Mouse (Mus musculus) heart, postnatal 0 days (tissue): Measurements from ENCODE around the gene Fxn. TPM values are rescaled to one million over a fixed set of nuclear protein-coding genes. Genes with fewer than 3 reads are reported as not detected.
"Not testable (repeated sequence)": the region's sequence is repeated elsewhere in the genome, so short reads cannot be mapped to it uniquely, and the experiment has no call there.

Source experiments
- ATAC-seq: fragments of 200-750 bp; cut with Nextera tagmentation; 2 replicates; pipeline ENCODE4 v1.8.0; 2017; ENCODE audit warnings: low read depth, moderate number of reproducible peaks, moderate library complexity; ENCODE audit not compliant: insufficient read depth
- DNase-seq: peaks from one replicate; pipeline ENCODE4 v3.0.0-alpha.2; 2016; ENCODE audit warnings: low spot score
- H3K27ac ChIP-seq: fragments of 300-500 bp; sonication (generic); 2 replicates; pipeline ENCODE4 v1.5.1; 2014; ENCODE audit warnings: low read depth, mild to moderate bottlenecking
- H3K27me3 ChIP-seq: fragments of 300-500 bp; sonication (generic); 2 replicates; pipeline ENCODE4 v1.6.1; 2014; ENCODE audit warnings: low read length, mixed read lengths; ENCODE audit not compliant: control insufficient read depth, insufficient read depth
- H3K36me3 ChIP-seq: fragments of 300-500 bp; sonication (generic); replicated peaks from 2 replicates; pipeline ENCODE4 v1.6.1; 2014; ENCODE audit warnings: low read length, mixed read lengths; ENCODE audit not compliant: control insufficient read depth, insufficient read depth
- H3K4me1 ChIP-seq: fragments of 300-500 bp; sonication (generic); 2 replicates; pipeline ENCODE4 v1.6.1; 2014; ENCODE audit warnings: antibody characterized with exemption; ENCODE audit not compliant: control insufficient read depth, insufficient read depth
- H3K4me2 ChIP-seq: fragments of 300-500 bp; sonication (generic); 2 replicates; pipeline ENCODE4 v1.6.1; 2014; ENCODE audit warnings: low read depth, mild to moderate bottlenecking, low read length, moderate library complexity
- H3K4me3 ChIP-seq: fragments of 300-500 bp; sonication (generic); 2 replicates; pipeline ENCODE4 v1.5.1; 2014; ENCODE audit warnings: low read depth, low read length
- H3K9ac ChIP-seq: fragments of 300-500 bp; sonication (generic); replicated peaks from 2 replicates; pipeline ENCODE4 v1.6.1; 2014; ENCODE audit warnings: low read depth, low read length, mixed read lengths
- H3K9me3 ChIP-seq: fragments of 300-500 bp; sonication (generic); replicated peaks from 2 replicates; pipeline ENCODE4 v1.6.1; 2016; ENCODE audit warnings: low read length; ENCODE audit not compliant: control insufficient read depth
- CTCF ChIP-seq: IDR thresholded peaks from 2 replicates; pipeline ENCODE4 v1.5.1; 2016; ENCODE audit warnings: antibody characterized with exemption, control low read depth, low read depth
- EP300 ChIP-seq: IDR thresholded peaks from 2 replicates; pipeline ENCODE4 v1.6.1; 2016; ENCODE audit warnings: antibody characterized with exemption, low read depth
- WGBS: fragments of 180-500 bp; shearing (Covaris S2); extraction: QIAGEN DNeasy Blood & Tissue Kit; methylation state at CpG from one replicate; pipeline ENCODE4 v1.1.7; 2014; 5-methylcytosine and 5-hydroxymethylcytosine counted together
- polyA plus RNA-seq: library from polyadenylated mRNA; unstranded; fragments of >200 nt; fragmentation: Nextera tagmentation; extraction: Ambion mirVana; gene quantifications from 2 replicates; pipeline ENCODE4 v1.2.1, GENCODE M21; 2015
- total RNA-seq: library from RNA; depleted of rRNA; stranded (reverse); fragments of >200 nt; gene quantifications from 2 replicates; pipeline ENCODE4 v1.2.3, GENCODE M21; 2014; ENCODE audit warnings: low replicate concordance

Gene Fxn
- total and polyA plus RNA-seq, 2 experiments from 2014 or later = 36.6 to 79.7 TPM

DNA sequence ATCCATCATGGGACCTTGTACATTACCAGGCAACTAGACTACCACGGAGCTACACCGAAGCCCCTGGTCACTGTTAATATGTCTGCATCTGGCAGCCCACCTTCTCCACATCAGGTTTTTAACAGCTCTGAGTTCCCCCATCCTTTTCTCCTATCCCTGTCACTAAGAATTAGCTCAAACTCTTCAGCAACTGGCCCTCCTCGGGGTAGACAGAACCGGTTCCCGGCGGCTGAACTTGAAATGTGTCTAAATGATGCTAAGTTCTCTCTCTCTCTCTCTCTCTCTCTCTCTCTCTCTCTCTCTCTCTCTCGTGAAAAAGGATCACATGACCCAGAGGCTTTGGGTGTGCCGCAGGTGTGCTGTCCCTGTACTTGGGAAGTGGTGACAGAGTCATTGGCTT lies 39.1 kb downstream of the Fxn start:
- TF ChIP-seq CTCF (no peak), EP300 (no peak)
- no peaks in the 10 kb centered on the region for H3K36me3 ChIP-seq
- no peak overlapping the region for H3K4me2 ChIP-seq
- no peak for ATAC-seq
- no peaks in the 10 kb centered on the region for H3K27me3 ChIP-seq
- 85% methylated on average over 8 of the region's 8 CpGs for WGBS
- H3K9me3 ChIP-seq = no peaks in the 10 kb centered on the region
- DNase-seq = no peak
- no peak overlapping the region for H3K9ac ChIP-seq
- H3K4me1 ChIP-seq = no peaks in the 10 kb centered on the region
- H3K4me3 ChIP-seq = no peak overlapping the region
- no peak overlapping the region for H3K27ac ChIP-seq

DNA sequence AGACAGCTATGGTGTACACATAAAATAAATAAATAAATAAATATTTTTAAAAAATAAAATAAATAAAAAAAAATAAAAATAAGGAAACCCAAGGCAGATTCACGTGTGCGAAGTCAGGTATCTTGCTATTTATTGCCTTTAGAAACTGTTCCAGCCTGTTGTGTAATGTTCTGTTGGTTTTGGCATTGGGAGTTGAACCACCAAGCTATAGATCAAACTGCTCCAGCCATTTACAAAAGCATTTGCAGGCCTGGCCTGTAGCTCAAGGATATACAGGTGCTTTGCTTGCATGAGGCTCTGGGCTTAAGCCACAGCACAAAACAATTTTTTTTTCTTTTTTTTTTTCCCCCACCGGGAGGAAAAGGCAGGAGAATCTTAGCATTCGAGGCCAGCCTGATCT lies 42.4 kb downstream of the Fxn start:
- H3K4me2 ChIP-seq = no peak overlapping the region
- ATAC-seq (no peak), DNase-seq (no peak)
- no peak overlapping the region for H3K9ac ChIP-seq
- H3K27ac ChIP-seq = no peak overlapping the region
- no peaks in the 10 kb centered on the region for H3K9me3 ChIP-seq
- no peak for TF ChIP-seq EP300
- no peak for TF ChIP-seq CTCF
- H3K36me3 ChIP-seq = no peaks in the 10 kb centered on the region
- 92% methylated on average over 4 of the region's 4 CpGs for WGBS
- H3K27me3 ChIP-seq = no peaks in the 10 kb centered on the region
- no peaks in the 10 kb centered on the region for H3K4me1 ChIP-seq
- no peak overlapping the region for H3K4me3 ChIP-seq

DNA sequence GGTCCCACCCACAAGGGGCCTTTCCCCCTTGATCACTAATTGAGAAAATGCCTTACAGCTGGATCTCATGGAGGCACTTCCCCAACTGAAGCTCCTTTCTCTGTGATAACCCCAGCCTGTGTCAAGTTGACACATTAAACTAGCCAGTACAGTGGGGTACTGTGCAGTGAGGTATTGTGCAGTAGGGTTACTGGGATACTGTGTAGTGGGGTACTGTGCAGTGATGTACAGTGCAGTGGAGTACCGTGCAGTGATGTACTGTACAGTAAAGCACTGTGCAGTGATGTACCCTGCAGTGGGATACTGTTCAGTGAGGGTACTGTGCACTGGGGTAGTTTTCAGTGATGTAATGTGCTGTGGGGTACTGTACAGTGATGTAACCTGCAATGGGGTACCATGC lies 48.0 kb downstream of the Fxn start:
- not testable (repeated sequence) for H3K9ac ChIP-seq, H3K36me3 ChIP-seq, ATAC-seq, H3K4me1 ChIP-seq, H3K27ac ChIP-seq, H3K27me3 ChIP-seq, H3K4me3 ChIP-seq, H3K9me3 ChIP-seq, H3K4me2 ChIP-seq, DNase-seq
- 94% methylated on average over 1 of the region's 1 CpGs for WGBS

DNA sequence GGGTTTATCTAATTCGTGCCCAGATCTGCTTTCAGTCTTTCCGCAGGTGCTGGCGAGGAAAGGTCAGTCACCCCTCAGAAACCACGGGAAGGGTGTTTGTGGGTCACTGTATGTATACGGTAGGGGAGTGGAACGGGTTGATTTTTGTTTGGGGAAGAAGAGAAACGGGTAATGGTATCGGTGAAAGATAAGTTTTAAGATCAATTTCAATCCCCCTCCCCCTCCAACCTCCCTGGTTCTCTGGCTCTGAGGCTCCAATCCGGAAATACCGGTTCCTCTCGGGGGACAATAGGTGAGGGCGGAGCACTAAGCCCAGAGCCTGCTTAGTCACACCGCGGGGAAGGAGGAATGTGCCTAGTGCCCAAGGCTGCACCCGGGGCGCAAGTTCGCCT lies 55.1 kb downstream of the Fxn start:
- Histone ChIP-seq H3K9me3 (no peaks in the 10 kb centered on the region), H3K4me1 (no peaks in the 10 kb centered on the region; the same call in 1 of the 2 replicates), H3K4me3 (peak overlapping the region; percentile 79), H3K9ac (peak overlapping the region; percentile 72; the same call in 1 of the 2 replicates), H3K36me3 (no peaks in the 10 kb centered on the region), H3K27ac (peak overlapping the region; percentile 91), H3K4me2 (peak overlapping the region; percentile 83), H3K27me3 (no peaks in the 10 kb centered on the region)
- DNase-seq (no peak), ATAC-seq (0 out of 2 replicates have a peak, but pooled peaks have one; percentile 37)
- TF ChIP-seq EP300 = no peak
- no peak for TF ChIP-seq CTCF
- WGBS = 2% methylated on average over 17 of the region's 17 CpGs

DNA sequence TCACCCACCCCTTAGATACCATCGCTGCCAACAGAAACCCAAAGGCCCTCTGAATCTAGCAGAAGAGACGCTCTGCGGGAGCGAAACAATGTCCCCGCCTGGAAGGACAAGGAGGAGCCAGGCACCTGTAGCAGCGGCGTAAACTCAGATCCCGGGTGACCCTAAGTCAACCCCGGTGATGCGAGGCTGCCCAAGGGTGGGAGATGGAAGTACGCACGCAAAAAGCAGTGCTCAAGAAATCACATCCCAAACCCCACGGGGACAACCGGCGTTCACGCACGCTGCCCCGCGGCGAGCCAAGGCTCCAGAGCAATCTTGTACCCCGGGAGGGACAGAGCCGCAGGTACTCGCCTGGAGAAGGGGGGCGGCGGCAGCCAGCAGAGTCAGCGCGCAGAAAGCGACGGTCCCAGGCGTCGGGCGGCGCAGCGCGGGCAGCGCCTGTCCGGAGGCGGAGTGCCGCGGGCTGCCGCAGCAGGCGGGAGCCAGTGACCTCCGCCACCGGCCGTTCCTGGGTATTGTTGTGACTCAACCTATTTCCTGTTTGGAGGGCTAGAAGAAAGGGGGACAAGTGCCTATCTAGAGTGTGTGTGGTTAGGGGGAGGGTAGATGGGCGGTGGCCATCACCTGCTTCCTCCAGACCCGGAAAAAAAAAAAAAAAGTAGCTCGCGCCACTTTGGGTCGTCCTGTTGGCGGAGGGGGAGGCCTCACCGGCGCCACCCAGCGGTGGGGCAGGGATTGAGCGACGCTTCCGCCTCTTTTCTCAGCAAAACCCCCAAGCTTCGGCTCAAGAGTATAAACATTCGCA lies 55.7 kb downstream of the Fxn start, which contains the start of gene Tjp2:
Gene Tjp2, minus strand, starts transcription at position 531 of the 805 bp plus-strand sequence.
- no peaks in the 10 kb centered on the region for H3K9me3 ChIP-seq
- WGBS = 0% methylated on average over 58 of the region's 59 CpGs
- peak within 1 kb of the TSS; percentile 91 for H3K27ac ChIP-seq
- H3K9ac ChIP-seq = peak within 1 kb of the TSS; percentile 72
- peak; percentile 68 for DNase-seq
- ATAC-seq = peak; percentile 76
- peak within 1 kb of the TSS; percentile 79 for H3K4me3 ChIP-seq
- TF ChIP-seq EP300 = no peak; the same call in 1 of the 2 replicates
- peak; percentile 61 for TF ChIP-seq CTCF
- peak within 1 kb of the TSS; percentile 83 for H3K4me2 ChIP-seq
- no peaks in the 10 kb centered on the region for H3K27me3 ChIP-seq
- H3K36me3 ChIP-seq = no peaks in the 10 kb centered on the region
- H3K4me1 ChIP-seq = no peaks in the 10 kb centered on the region; the same call in 1 of the 2 replicates

DNA sequence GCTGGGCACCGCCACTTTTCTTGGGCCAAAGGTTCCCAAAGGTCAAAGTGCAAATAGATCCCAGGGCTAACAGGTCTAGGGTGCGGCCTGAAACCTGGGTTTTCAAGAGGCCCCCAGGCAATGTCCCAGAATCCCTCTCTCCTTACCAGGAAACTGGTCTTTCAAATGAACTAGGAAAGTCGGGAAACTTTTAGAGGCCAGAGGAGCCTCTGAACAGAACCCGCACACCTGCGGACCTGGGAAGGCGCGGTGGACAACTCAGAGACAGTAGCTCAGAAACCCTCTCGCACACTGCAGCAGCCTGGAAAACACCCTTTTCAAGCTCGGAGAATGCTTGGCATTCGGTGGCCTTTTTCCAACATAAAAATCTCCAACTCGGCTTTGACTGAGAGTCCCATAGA lies 56.6 kb downstream of the Fxn start:
- Histone ChIP-seq H3K36me3 (no peaks in the 10 kb centered on the region), H3K4me1 (no peaks in the 10 kb centered on the region; the same call in 1 of the 2 replicates), H3K4me3 (peak overlapping the region; percentile 79), H3K9me3 (no peaks in the 10 kb centered on the region), H3K4me2 (peak overlapping the region; percentile 83), H3K9ac (peak overlapping the region; percentile 72), H3K27me3 (no peaks in the 10 kb centered on the region), H3K27ac (peak overlapping the region; percentile 91)
- ATAC-seq (no peak; the same call in 1 of the 2 replicates), DNase-seq (peak; percentile 49)
- no peak for TF ChIP-seq CTCF
- no peak for TF ChIP-seq EP300
- WGBS = 23% methylated on average over 11 of the region's 11 CpGs
